Mouse (Mus musculus): ENCODE measurements around the gene Rnf152. TPM values are rescaled to one million over a fixed set of nuclear protein-coding genes. Genes with fewer than 3 reads are reported as not detected.

The Rnf152 gene
- total and polyA plus RNA-seq, 3 experiments, result 0.78 to 1.1 (median 1.0) TPM

DNA sequence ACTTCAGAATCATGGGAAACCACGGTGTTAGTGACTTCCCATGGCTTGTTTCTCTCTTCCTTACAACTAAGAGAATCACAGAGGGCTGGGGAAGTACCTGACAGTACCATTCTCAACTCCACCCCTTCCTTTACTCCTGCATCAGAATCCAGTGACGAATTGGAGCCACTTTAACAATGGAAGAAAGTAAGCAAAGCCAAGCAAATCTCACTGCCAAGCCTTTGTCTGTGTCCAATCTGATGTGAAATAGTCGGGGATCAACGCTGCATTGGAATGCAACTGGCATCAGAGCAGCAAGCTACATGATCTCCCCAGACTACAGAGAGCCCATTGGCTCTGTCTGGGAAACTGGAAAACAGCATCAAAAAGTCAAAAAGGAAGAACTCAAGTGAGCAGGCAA lies 31.9 kb downstream of the Rnf152 start:
- intact Hi-C loops (cut with DNase I), result no loop called here
- TF ChIP-seq POLR2A (IDR thresholded peaks at IDR 0.05; ENCODE audit: insufficient read depth, low read depth, low read length), result no peak
- no peak for TF ChIP-seq EP300 (IDR thresholded peaks at IDR 0.05; ENCODE audit: insufficient read depth, low read depth, low read length)
- no peak for TF ChIP-seq CTCF (IDR thresholded peaks at IDR 0.05)
- no peak overlapping the region for H3K9ac ChIP-seq (ENCODE audit: low read depth, low read length)
- no peaks in the 10 kb centered on the region for H3K79me2 ChIP-seq (replicated peaks; ENCODE audit: control insufficient read depth, insufficient read depth, low read length)
- WGBS, result 32% methylated on average over 4 of the region's 4 CpGs
- H3K27ac ChIP-seq, result no peak overlapping the region
- H3K27me3 ChIP-seq (ENCODE audit: control insufficient read depth, insufficient read depth, low read length), result no peaks in the 10 kb centered on the region
- no peak for DNase-seq
- H3K4me3 ChIP-seq, result no peak overlapping the region
- no peaks in the 10 kb centered on the region; the same call in 1 of the 2 replicates for H3K36me3 ChIP-seq (ENCODE audit: control insufficient read depth, insufficient read depth, low read length)
- H3K4me1 ChIP-seq (ENCODE audit: control insufficient read depth, insufficient read depth, low read length), result peaks cover 2% of the 10 kb centered on the region; the same call in 1 of the 2 replicates

DNA sequence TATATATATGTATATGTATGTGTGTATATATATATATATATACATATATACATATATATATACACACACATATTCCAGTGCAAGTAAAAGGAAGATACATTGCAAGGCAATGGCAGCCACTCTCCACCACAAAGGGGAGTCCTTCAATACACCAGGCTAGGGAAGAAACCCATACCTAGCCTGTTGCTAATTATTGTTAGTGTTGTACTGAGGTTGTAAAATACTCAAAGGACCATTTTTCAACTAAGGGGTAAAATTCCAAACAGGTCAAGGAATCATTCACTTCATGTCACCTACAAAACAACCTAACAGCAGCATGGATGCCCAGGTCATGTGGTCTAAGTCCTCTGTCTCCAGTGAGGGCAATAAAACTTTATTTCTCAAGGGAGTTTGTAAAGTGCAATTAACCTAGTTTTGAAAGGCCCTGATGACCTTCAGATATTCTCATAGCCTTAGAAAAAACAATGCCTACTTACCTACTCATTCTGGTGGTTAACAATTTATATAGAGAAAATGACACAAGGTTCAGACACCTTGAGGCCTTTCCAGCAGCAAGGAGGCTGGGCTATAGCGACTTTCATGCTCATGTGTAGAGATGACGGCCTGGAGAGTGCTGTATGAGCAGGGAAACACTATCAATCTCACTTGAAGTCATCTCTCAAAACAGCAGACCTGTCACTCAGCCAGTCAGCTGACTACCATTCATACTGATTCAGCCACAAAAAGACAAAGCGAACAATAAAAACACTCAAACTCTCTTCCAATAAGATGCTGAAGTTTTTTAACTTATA lies 42.3 kb downstream of the Rnf152 start:
- TF ChIP-seq EP300 (IDR thresholded peaks at IDR 0.05; ENCODE audit: insufficient read depth, low read depth, low read length), result no peak
- TF ChIP-seq POLR2A (IDR thresholded peaks at IDR 0.05; ENCODE audit: insufficient read depth, low read depth, low read length), result no peak
- TF ChIP-seq CTCF (IDR thresholded peaks at IDR 0.05), result no peak
- 77% methylated on average over 3 of the region's 3 CpGs for WGBS
- DNase-seq, result no peak
- no peaks in the 10 kb centered on the region for H3K27me3 ChIP-seq (ENCODE audit: control insufficient read depth, insufficient read depth, low read length)
- intact Hi-C loops (cut with DNase I), result no loop called here
- H3K9ac ChIP-seq (ENCODE audit: low read depth, low read length), result no peak overlapping the region
- H3K79me2 ChIP-seq (replicated peaks; ENCODE audit: control insufficient read depth, insufficient read depth, low read length), result no peaks in the 10 kb centered on the region
- H3K4me3 ChIP-seq, result no peak overlapping the region
- H3K4me1 ChIP-seq (ENCODE audit: control insufficient read depth, insufficient read depth, low read length), result peaks cover 11% of the 10 kb centered on the region
- H3K27ac ChIP-seq, result no peak overlapping the region
- peaks cover 6% of the 10 kb centered on the region for H3K36me3 ChIP-seq (ENCODE audit: control insufficient read depth, insufficient read depth, low read length)

DNA sequence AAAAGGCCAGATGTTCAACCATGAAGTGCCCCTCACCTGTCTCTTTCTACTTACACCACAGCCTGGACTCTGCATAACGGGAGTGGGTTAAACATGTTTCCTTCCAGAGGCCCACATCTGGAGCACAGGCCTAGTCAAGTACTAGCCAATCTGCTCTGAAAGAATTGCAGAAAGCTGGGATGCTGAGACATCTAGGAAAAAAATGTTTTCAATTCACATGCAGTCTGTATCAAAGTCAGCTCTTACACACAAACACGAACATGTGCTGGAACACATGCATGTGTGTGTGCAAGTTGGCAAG lies 44.0 kb downstream of the Rnf152 start:
- TF ChIP-seq CTCF (IDR thresholded peaks at IDR 0.05), result no peak
- no peak for TF ChIP-seq POLR2A (IDR thresholded peaks at IDR 0.05; ENCODE audit: insufficient read depth, low read depth, low read length)
- TF ChIP-seq EP300 (IDR thresholded peaks at IDR 0.05; ENCODE audit: insufficient read depth, low read depth, low read length), result no peak
- H3K27me3 ChIP-seq (ENCODE audit: control insufficient read depth, insufficient read depth, low read length), result no peaks in the 10 kb centered on the region
- intact Hi-C loops (cut with DNase I), result no loop called here
- H3K4me3 ChIP-seq, result no peak overlapping the region
- no peak overlapping the region; the same call in 1 of the 2 replicates for H3K27ac ChIP-seq
- no peak for DNase-seq
- H3K9ac ChIP-seq (ENCODE audit: low read depth, low read length), result no peak overlapping the region
- H3K36me3 ChIP-seq (ENCODE audit: control insufficient read depth, insufficient read depth, low read length), result peaks cover 6% of the 10 kb centered on the region
- no peaks in the 10 kb centered on the region for H3K79me2 ChIP-seq (replicated peaks; ENCODE audit: control insufficient read depth, insufficient read depth, low read length)
- peaks cover 11% of the 10 kb centered on the region for H3K4me1 ChIP-seq (ENCODE audit: control insufficient read depth, insufficient read depth, low read length)
- WGBS, result 41% methylated on average over 2 of the region's 2 CpGs

DNA sequence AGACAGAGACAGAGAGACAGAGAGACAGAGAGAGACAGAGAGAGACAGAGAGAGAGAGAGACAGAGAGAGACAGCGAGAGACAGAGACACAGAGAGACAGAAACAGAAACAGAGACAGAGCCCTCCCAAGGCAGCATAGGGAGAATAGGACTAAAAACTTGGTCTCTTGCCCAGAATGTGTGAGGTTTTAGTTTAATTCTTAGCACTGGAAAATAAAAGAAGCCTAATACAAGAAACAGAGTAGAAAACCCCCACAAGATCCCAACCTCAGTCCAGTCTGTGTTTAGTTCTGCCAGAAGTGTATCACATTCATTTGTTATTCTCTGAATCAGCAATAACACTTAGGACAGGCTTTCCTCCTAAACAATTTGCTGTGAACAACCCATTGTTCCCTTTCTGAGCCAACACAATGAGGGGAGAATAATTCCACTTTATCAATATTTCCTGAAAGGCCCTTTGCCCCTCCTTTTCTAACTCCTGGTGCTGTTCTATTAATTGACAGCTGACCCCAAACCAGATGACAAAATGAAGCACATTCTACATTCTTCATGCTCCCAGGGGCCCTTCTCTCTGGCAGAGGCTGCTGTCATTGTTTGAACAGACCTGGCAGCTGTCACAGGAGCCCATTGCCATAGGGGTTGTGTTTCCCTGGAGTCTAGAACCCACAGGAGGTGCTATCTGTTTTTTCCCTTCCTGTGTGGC lies 44.5 kb downstream of the Rnf152 start:
- H3K9ac ChIP-seq (ENCODE audit: low read depth, low read length), result no peak overlapping the region
- whole genome bisulfite sequencing, result 69% methylated on average over 1 of the region's 1 CpGs
- peak; percentile 46 to 54 for DNase-seq
- intact Hi-C loops (cut with DNase I), result loop anchor here (2.0 kb wide), 1 partner anchor 45 kb away; the partner anchor contains the start of gene Rnf152
- peaks cover 6% of the 10 kb centered on the region for H3K36me3 ChIP-seq (ENCODE audit: control insufficient read depth, insufficient read depth, low read length)
- no peaks in the 10 kb centered on the region for H3K79me2 ChIP-seq (replicated peaks; ENCODE audit: control insufficient read depth, insufficient read depth, low read length)
- no peaks in the 10 kb centered on the region for H3K27me3 ChIP-seq (ENCODE audit: control insufficient read depth, insufficient read depth, low read length)
- peak overlapping the region; percentile 52; the same call in 1 of the 2 replicates for H3K27ac ChIP-seq
- peaks cover 11% of the 10 kb centered on the region for H3K4me1 ChIP-seq (ENCODE audit: control insufficient read depth, insufficient read depth, low read length)
- TF ChIP-seq EP300 (IDR thresholded peaks at IDR 0.05; ENCODE audit: insufficient read depth, low read depth, low read length), result peak; percentile 59; the same call in 1 of the 2 replicates
- no peak for TF ChIP-seq CTCF (IDR thresholded peaks at IDR 0.05)
- H3K4me3 ChIP-seq, result no peak overlapping the region

DNA sequence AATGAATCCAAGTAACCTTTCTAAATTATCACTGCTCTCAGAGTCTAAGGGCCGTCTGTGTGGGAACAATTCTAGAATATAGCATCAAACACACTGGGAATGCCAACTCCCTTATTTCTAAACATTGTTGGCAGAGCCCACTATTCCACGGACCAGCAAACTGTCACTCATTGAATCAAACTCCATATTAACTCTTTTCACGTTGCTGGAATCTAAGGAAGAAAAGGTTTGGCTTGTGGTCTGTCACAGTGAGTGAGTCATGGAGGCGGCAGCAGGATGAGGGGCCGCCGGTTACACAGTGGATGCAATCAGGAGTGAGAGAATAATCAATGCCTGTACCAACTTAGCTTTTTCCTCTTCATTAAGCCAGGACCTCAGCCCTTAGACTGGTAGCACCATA lies 54.3 kb downstream of the Rnf152 start:
- no peak for DNase-seq
- Histone ChIP-seq H3K36me3 (ENCODE audit: control insufficient read depth, insufficient read depth, low read length) (no peaks in the 10 kb centered on the region), H3K27me3 (ENCODE audit: control insufficient read depth, insufficient read depth, low read length) (no peaks in the 10 kb centered on the region), H3K27ac (no peak overlapping the region), H3K4me3 (no peak overlapping the region), H3K4me1 (ENCODE audit: control insufficient read depth, insufficient read depth, low read length) (no peaks in the 10 kb centered on the region; the same call in 1 of the 2 replicates), H3K9ac (ENCODE audit: low read depth, low read length) (no peak overlapping the region), H3K79me2 (replicated peaks; ENCODE audit: control insufficient read depth, insufficient read depth, low read length) (no peaks in the 10 kb centered on the region)
- intact Hi-C loops (cut with DNase I), result no loop called here
- WGBS, result 63% methylated on average over 6 of the region's 6 CpGs
- TF ChIP-seq POLR2A (IDR thresholded peaks at IDR 0.05; ENCODE audit: insufficient read depth, low read depth, low read length) (no peak), CTCF (IDR thresholded peaks at IDR 0.05) (no peak), EP300 (IDR thresholded peaks at IDR 0.05; ENCODE audit: insufficient read depth, low read depth, low read length) (no peak)

DNA sequence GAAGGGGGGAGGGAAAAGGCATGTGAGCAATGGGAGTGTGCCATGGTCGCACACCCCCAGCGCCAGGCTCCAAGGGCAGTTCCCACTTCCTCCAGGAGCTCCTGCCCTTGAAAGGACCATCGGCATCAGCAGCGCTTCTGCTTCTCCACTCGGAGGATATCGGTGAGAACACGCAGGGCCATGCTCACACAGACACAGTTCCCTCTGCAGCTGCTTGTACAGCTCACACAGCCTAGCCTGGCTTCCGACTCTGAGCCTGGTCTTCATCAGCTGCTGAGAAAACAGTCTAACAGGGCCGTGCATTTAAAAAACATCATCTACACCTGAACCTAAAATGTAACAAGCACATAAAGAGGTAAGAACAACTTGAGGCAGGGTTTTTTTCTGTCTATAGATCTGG lies 54.7 kb downstream of the Rnf152 start:
- intact Hi-C loops (cut with DNase I), result no loop called here
- H3K36me3 ChIP-seq (ENCODE audit: control insufficient read depth, insufficient read depth, low read length), result no peaks in the 10 kb centered on the region
- DNase-seq, result no peak
- TF ChIP-seq POLR2A (IDR thresholded peaks at IDR 0.05; ENCODE audit: insufficient read depth, low read depth, low read length) (no peak), CTCF (IDR thresholded peaks at IDR 0.05) (no peak), EP300 (IDR thresholded peaks at IDR 0.05; ENCODE audit: insufficient read depth, low read depth, low read length) (no peak)
- H3K79me2 ChIP-seq (replicated peaks; ENCODE audit: control insufficient read depth, insufficient read depth, low read length), result no peaks in the 10 kb centered on the region
- WGBS, result 65% methylated on average over 9 of the region's 9 CpGs
- no peak overlapping the region for H3K4me3 ChIP-seq
- H3K27ac ChIP-seq, result no peak overlapping the region
- H3K27me3 ChIP-seq (ENCODE audit: control insufficient read depth, insufficient read depth, low read length), result no peaks in the 10 kb centered on the region
- H3K9ac ChIP-seq (ENCODE audit: low read depth, low read length), result no peak overlapping the region
- no peaks in the 10 kb centered on the region; the same call in 1 of the 2 replicates for H3K4me1 ChIP-seq (ENCODE audit: control insufficient read depth, insufficient read depth, low read length)
